Mouse (Mus musculus) frontal cortex, postnatal 25 days (tissue): ENCODE data around the gene Ndufaf8.

Experiments
- DNase-seq, 2 experiments: peaks; one replicate each; pipeline ENCODE4 v3.0.0; 2022; ENCODE audit warnings: low spot score in 2 of 2

Ndufaf8 gene

GRCm38 (mm10) chr11:120134148-120134547 is 35.4 kb downstream of the Ndufaf8 start:
- no peak for DNase-seq

DNA sequence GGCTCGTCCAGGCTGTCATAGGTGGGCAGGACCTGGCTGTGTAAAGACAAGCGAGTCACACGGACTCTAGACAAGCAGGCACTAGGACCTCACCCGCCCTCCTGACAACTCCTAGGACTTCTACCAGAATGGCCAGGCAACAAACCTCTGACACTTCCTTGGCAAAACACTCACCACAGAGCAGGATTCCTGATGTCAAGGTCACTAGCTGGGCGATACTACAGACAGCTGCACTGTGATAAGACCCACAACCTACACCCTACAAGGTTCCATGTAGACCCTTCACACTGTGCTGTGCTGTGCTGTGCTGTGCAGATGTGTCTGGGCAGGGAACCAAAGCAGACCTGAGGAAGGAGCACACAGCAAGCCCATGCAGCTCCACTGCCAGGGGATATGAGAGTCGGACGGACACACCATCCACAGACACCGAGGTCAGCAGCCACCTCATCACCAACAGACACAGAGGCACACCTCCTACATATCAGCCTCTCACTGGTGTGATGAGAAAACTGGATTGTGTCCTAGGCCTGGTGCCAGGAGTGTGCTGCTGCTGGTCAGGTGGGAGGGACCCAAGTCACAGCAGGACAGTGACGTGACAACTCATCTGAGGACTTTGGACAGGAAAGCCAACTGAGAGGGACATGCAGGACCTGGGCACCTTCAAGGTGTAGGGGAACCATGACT is 36.3 kb downstream of the Ndufaf8 start:
- DNase-seq = no peak

DNA sequence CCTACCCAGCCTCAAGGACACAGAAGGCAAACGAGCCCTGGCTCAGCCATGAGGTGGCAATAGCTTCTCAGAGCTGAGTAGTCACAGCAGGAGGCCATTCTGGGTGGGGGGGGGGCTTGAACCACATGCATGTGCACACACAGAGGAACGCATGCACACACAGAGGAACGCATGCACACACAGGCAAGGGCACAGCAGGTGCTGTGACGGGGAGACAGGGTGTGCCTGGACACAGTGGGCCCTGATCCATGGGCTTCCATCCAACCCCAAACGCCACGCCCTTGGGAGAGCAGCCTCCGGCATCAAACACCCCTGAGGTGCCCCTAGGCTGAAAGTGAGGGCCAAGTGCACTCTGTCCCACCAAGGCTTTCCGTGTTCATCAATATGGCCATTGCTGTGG is 37.5 kb downstream of the Ndufaf8 start:
- no peak for DNase-seq

GRCm38 (mm10) chr11:120136796-120137624 is 38.3 kb downstream of the Ndufaf8 start:
- DNase-seq = peak; percentile 37 to 49

- DNase-seq = no peak
Observed at GRCm38 (mm10) chr11:120137625-120138004, 38.9 kb downstream of the Ndufaf8 start.

GRCm38 (mm10) chr11:120139309-120139731 is 40.6 kb downstream of the Ndufaf8 start:
- no peak for DNase-seq

DNA sequence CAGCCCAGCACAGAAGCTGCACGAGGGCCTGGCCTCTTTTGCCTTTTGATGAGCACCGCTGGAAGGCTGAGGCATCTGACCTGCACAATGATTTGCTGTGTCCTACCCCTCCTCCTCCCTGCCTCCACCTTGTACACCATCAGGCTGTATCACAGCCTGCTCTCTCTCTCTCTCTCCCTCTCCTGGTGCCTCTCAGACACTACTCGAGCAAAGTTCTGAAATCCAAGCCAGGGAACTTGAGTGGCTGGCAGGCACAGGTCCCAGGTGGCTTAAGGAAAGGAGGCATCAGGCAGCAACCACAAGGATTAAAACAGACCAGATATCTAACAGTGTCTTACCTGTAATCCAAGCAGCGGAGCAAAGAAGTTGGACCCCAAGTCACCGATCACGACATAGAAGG is 41.5 kb downstream of the Ndufaf8 start:
- no peak for DNase-seq

- no peak for DNase-seq
Observed at GRCm38 (mm10) chr11:120142601-120143051, 43.9 kb downstream of the Ndufaf8 start.

DNA sequence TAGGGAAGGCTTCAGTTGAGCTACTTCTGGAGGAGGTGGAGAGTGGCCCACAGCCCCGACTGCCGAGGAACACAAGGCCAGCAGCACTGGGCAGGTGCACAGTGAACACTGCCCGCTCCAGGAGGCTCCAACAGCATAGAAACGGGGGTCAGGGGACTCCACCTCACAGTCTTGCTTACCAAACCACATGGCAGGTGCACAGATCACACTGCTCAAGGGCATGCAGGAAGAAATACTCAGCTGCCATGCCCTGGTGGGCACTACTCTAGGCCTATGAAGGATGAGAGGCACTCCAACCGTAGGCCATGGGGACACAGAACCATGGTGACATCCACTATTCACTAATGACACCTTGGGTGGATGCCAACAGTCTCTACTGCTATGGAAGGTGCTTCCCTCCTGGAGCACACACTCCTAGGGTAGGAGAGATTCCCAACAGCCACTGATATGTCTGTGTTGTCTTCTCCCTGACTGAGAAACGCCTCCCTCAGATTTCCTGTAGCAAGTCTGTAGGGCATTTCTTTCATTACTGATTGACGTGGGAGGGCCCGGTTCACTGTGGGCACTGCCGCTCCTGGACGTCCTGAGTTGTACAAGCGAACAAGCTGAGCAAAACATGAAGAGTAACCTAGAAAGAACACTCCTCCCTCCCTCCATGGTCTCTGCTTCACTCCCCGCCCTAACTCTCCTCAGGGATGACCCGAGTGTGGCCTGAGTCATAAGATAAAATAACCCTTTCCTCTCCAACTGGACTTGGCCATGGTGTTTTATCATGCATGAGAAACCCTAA is 45.2 kb downstream of the Ndufaf8 start:
- no peak for DNase-seq

- no peak for DNase-seq
Observed at GRCm38 (mm10) chr11:120148201-120148855, 49.6 kb downstream of the Ndufaf8 start.

DNA sequence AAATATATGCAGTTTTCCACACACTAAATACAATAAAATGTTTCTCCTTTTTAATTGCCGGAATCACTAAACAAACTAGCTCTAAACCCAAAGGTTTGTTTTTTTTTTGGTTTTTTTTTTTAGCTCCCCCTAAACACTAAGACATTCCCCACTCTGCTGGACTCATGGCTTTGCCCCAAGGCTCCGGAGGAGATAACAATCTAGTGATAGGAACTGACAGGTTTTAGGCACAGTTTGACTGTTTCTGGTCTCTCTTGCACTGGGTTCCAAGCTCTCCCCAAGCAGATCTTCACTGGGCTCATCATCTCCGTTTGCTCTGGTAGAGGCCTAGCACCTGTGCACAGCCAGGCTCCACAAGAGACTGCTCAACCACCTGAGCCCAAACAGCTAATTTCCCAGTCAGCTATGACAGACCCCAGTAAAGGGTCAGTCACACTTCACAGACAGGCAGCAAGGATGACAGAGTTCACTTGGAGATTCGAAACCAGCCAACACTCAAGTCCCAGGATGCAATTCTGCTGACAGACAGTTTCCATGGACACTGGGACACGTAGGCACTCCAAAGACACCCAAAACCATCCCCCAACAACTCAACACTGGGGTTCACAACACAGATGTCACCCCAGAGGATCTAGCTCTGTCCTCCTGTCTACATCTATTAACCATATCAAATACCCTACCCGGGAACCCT is 50.9 kb downstream of the Ndufaf8 start:
- DNase-seq = no peak
